Mouse (Mus musculus): ENCODE measurements at regions not wholly inside any gene's neighbourhood (a gene's known extent, or its start where the extent isn't known, plus 50 kb on each side); places are given as distances from the start of the nearest gene placed in this dataset.
A peak's percentile ranks its signal among the peaks of the same experiment; 100 is the strongest.

DNA sequence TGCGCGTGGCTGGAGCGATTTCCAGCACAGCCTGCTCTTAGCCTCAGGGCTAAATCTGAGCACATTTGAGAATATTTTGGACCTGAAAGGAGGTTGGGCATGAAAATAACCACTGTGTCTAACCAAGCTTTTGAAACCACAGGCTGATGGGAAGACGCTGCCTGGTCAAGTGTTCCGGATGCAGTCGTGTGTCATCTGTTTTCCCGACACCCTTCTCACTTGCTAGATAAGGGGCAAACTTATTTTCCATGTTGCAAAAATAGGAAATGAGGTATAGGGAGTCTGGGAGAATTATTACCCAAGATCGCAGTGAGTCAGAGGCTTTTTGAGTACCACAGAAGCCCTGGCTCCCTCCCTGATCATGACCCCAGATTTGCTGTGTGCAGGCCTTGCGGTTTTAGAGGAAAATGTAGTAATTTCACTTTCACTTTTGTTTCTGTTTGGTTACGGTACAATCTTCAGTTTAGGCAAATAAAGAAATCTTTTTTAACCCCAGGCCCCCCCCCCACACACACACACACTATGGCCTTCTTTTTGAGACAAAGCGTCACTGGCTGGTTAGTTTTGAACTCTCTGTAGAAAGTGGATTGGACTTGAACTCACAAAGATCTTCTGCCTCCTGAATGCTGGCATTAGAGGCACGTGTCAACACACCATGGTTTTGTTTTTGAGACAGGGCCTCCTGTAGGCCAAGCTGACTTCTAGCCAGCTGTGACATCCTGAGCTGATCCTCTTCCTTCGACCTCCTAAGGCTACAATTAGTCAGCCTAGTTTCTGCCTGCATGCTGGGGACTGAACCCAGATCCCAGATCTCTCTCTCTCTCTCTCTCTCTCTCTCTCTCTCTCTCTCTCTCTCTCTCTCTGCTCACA lies 60.7 kb downstream of the Zfp281 start:
- TF ChIP-seq ZC3H11A (IDR thresholded peaks at IDR 0.05; ENCODE audit: low read depth, low read length) (no peak), SMC3 (IDR thresholded peaks at IDR 0.05; ENCODE audit: low read depth, low read length) (no peak), GATA1 (IDR thresholded peaks at IDR 0.05; ENCODE audit: low read depth, low read length) (peak; percentile 45), POLR2A (IDR thresholded peaks at IDR 0.05; ENCODE audit: control insufficient read depth in 1 of 2, insufficient read depth in 1 of 2, low read depth in 1 of 2, low read length in 2 of 2, poor library complexity in 1 of 2) (no peak), CTCF (IDR thresholded peaks at IDR 0.05 in 2 of 3, conservative IDR thresholded peaks at IDR 0.05 in 1 of 3; ENCODE audit: control insufficient read depth in 1 of 3, insufficient read depth in 1 of 3, low read depth in 2 of 3, low read length in 3 of 3, poor library complexity in 1 of 3, severe bottlenecking in 1 of 3) (no peak), EP300 (IDR thresholded peaks at IDR 0.05; ENCODE audit: low read depth in 1 of 2, low read length in 2 of 2) (0 out of 4 replicates have a peak, but pooled peaks of 1 of the 2 experiments have one; percentile 2), MAX (IDR thresholded peaks at IDR 0.05; ENCODE audit: low read length) (peak; percentile 87), TAL1 (IDR thresholded peaks at IDR 0.05; ENCODE audit: low read length) (no peak), POLR2AphosphoS5 (IDR thresholded peaks at IDR 0.05; ENCODE audit: borderline replicate concordance, low read depth, low read length) (no peak), HCFC1 (IDR thresholded peaks at IDR 0.05; ENCODE audit: low read depth, low read length) (no peak), NRF1 (IDR thresholded peaks at IDR 0.05; ENCODE audit: insufficient read depth, low read depth, low read length, poor library complexity, severe bottlenecking) (no peak)
